Mouse (Mus musculus): ENCODE data around the gene Olfr1295. TPM values are rescaled to one million over a fixed set of nuclear protein-coding genes. Genes with fewer than 3 reads are reported as not detected.

Gene Olfr1295
- total RNA-seq (2021): not detected
- long read RNA-seq, experiment 1: 0 reads
- long read RNA-seq, experiment 2: 0 reads

DNA sequence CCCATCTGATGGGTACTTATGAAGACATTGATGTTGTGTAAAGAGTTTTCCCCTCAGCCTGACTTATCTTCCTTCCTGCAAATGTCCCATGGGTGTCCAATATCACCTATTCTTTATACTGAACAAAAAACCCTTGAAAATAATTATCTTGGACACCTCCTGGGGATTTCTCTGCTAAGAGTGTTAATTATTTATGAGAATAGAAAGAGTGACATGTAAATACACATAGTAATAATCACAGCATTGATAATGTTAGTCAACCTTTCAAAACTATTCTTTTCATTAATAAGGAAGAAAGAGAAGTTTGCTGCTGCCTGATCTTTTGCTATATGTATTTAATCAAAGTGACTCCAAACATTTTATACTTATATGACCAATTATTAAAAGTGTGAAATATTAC, at the start of gene Olfr1295:
TSS of gene Olfr1295 (minus strand) at position 101 of the 400 bp plus-strand sequence.
- no peak for DNase-seq (ENCODE audit: low spot score in 2 of 2)

DNA sequence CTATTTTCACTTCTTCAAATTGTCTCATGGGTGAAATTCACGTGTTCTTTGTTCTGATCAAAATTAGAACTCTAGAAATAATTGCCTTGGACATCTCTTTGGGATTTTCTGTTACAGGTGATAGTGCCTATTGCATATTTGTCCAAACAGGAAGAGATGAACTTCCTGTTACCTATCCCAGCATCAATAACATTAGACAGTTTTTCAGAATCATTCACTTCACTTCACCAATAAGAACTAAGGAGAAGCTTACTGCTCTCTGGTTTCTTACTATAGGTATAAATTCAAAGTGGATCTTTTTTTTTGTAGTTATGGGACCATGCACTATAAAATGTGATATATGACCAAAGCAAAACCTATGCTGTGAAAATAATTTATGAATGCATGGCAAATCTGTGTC, 29.3 kb downstream of the Olfr1295 start, which contains the start of gene Olfr1294:
TSS of gene Olfr1294 (minus strand) at position 101 of the 400 bp plus-strand sequence.
- no peak for DNase-seq (ENCODE audit: low spot score in 2 of 2)

DNA sequence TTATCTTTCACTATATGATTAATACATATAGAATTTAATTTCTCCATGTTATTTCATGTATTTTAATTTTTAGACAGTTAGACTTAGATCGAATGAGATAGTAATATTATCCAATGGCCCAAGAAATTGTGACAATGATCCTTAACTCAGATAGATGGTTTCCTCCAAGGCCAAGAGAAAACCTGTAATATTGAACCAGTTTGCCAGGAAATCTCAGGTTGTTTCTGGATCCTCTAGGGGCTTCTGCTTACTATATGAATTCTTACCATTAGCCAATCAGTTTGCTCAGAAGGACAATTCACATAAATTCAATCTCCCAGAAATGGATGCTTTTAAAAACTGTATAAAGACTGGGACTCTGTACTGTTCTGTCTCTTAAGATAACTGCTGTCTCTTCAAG, 44.6 kb downstream of the Olfr1295 start, which contains the start of gene Olfr1293-ps:
TSS of gene Olfr1293-ps (plus strand) at position 301 of the 400 bp plus-strand sequence.
- DNase-seq (ENCODE audit: low spot score in 2 of 2): no peak

DNA sequence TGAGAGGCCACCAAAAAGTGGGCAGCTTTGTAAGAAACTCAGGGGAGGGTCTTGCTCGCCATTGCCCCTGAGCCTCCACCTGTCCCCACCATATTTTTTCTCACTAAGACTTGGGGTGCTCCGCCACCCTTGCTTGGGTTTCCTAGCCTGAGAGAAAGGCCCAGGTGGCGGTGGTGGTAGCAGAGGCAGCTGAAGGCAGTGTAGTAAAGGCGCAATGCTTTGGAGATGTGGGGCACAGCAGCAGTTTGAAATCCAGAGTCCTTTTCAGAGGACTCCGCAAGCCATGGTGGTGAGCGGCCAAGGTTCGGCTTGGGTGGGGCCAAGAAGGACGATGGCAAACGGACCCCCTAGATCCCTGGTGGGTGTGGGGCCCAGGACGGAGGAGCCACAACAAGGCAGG, 52.0 kb downstream of the Olfr1295 start:
- DNase-seq (ENCODE audit: low spot score in 2 of 2): no peak

Other genes starting within 250 kb of the Olfr1295 start
- not detected for gene Olfr1281, start 243.2 kb downstream of the Olfr1295 start, total RNA-seq (2021)
- not detected for gene Olfr1282, start 233.6 kb downstream of the Olfr1295 start, total RNA-seq (2021)
- gene Olfr1283, start 202.9 kb downstream of the Olfr1295 start, total RNA-seq (2021): not detected
- not detected for gene Olfr1284, start 194.2 kb downstream of the Olfr1295 start, total RNA-seq (2021)
- not detected for gene Olfr1286, start 146.6 kb downstream of the Olfr1295 start, total RNA-seq (2021)
- gene Olfr1287, start 120.5 kb downstream of the Olfr1295 start, total RNA-seq (2021): not detected
- not detected for gene Olfr1288, start 95.6 kb downstream of the Olfr1295 start, total RNA-seq (2021)
- gene Olfr1289, start 88.9 kb downstream of the Olfr1295 start, total RNA-seq (2021): not detected
- gene Olfr1290, start 75.9 kb downstream of the Olfr1295 start, total RNA-seq (2021): not detected
- gene Olfr1291-ps1, start 72.5 kb downstream of the Olfr1295 start, total RNA-seq (2021): not detected
- not detected for gene Olfr1293-ps, start 44.5 kb downstream of the Olfr1295 start, total RNA-seq (2021)
- gene Olfr1294, start 29.4 kb downstream of the Olfr1295 start, total RNA-seq (2021): not detected
- gene Olfr1297, start 56.8 kb upstream of the Olfr1295 start, total RNA-seq (2021): not detected
- gene Olfr1298, start 79.5 kb upstream of the Olfr1295 start, total RNA-seq (2021): not detected
- not detected for gene Olfr1299, start 91.7 kb upstream of the Olfr1295 start, total RNA-seq (2021)
- gene Olfr1301, start 181.3 kb upstream of the Olfr1295 start, total RNA-seq (2021): not detected
- gene Olfr1302, start 207.7 kb upstream of the Olfr1295 start, total RNA-seq (2021): not detected